Mouse (Mus musculus) kidney, embryonic 14.5 days (tissue): ENCODE results near the gene Ninj2. TPM values are rescaled to one million over a fixed set of nuclear protein-coding genes. Genes with fewer than 3 reads are reported as not detected.

Experiments
- ATAC-seq: fragments of 200-750 bp; cut with Nextera tagmentation; 2 replicates; pipeline ENCODE4 v1.8.0; 2017; ENCODE audit warnings: moderate number of reproducible peaks, mild to moderate bottlenecking, moderate TSS enrichment, moderate library complexity; ENCODE audit not compliant: low FRiP score, low TSS enrichment
- H3K27ac ChIP-seq: fragments of 300-500 bp; sonication (generic); 2 replicates; pipeline ENCODE4 v1.5.1; 2014; ENCODE audit warnings: low read depth, mild to moderate bottlenecking, low read length, moderate library complexity, mixed read lengths
- H3K27me3 ChIP-seq: fragments of 300-500 bp; sonication (generic); 2 replicates; pipeline ENCODE4 v1.6.1; 2014; ENCODE audit warnings: mild to moderate bottlenecking, low read length; ENCODE audit not compliant: control insufficient read depth, insufficient read depth
- H3K36me3 ChIP-seq: fragments of 300-500 bp; sonication (generic); 2 replicates; pipeline ENCODE4 v1.6.1; 2014; ENCODE audit warnings: low read length, mixed read lengths; ENCODE audit not compliant: control insufficient read depth, insufficient read depth
- H3K4me1 ChIP-seq: fragments of 300-500 bp; sonication (generic); 2 replicates; pipeline ENCODE4 v1.6.1; 2014; ENCODE audit warnings: low read length, mixed read lengths; ENCODE audit not compliant: control insufficient read depth, insufficient read depth
- H3K4me2 ChIP-seq: fragments of 300-500 bp; sonication (generic); replicated peaks from 2 replicates; pipeline ENCODE4 v1.6.1; 2014; ENCODE audit warnings: low read depth, mild to moderate bottlenecking, low read length
- H3K4me3 ChIP-seq: fragments of 300-500 bp; sonication (generic); 2 replicates; pipeline ENCODE4 v1.5.1; 2014; ENCODE audit warnings: mild to moderate bottlenecking, low read length
- H3K9ac ChIP-seq: fragments of 300-500 bp; sonication (generic); 2 replicates; pipeline ENCODE4 v1.6.1; 2014; ENCODE audit warnings: low read depth, mild to moderate bottlenecking, low read length, moderate library complexity
- H3K9me3 ChIP-seq: fragments of 300-500 bp; sonication (generic); 2 replicates; pipeline ENCODE4 v1.6.1; 2016; ENCODE audit warnings: low read length; ENCODE audit not compliant: control insufficient read depth
- WGBS: fragments of 180-500 bp; shearing (Covaris S2); extraction: QIAGEN DNeasy Blood & Tissue Kit; methylation state at CpG from one replicate; pipeline ENCODE4 v1.1.7; 2014; 5-methylcytosine and 5-hydroxymethylcytosine counted together
- polyA plus RNA-seq: library from polyadenylated mRNA; unstranded; fragments of >200 nt; fragmentation: Nextera tagmentation; extraction: Ambion mirVana; gene quantifications from 2 replicates; pipeline ENCODE4 v1.2.1, GENCODE M21; 2014

Gene Ninj2
- polyA plus RNA-seq, 1 experiment from 2014 or later: not detected

- Histone ChIP-seq H3K4me2 (no peak overlapping the region), H3K4me1 (0 out of 2 replicates have a peak, but pooled peaks cover 4% of the 10 kb centered on the region), H3K9ac (no peak overlapping the region), H3K27ac (no peak overlapping the region), H3K36me3 (no peaks in the 10 kb centered on the region), H3K9me3 (no peaks in the 10 kb centered on the region), H3K27me3 (no peaks in the 10 kb centered on the region), H3K4me3 (no peak overlapping the region)
- no peak for ATAC-seq
- WGBS: 38% methylated on average over 10 of the region's 10 CpGs
Observed at GRCm38 (mm10) chr6:120199638-120200394, 106.7 kb downstream of the Ninj2 start.

DNA sequence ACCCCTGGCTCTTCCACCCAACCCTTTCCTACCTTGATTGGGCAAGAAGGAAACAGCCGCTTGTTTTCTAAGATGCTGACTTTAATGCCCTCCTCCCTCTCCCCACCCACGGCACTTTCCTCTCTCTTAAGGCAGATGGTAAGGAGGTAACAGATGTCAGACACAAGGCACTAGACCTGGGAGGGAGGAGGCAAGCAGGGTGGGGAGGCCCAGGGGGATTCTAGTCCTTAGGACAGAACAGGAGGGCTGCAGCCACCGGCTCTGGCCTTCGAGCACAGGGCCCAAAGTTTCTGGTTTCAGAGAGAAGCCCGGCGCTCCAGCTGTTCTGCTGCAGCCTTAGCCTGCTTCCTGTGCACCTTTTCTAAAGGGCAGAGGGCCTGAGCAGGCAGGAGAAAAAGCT is 108.8 kb downstream of the Ninj2 start:
- 0 out of 2 replicates have a peak, but pooled peaks cover 4% of the 10 kb centered on the region for H3K4me1 ChIP-seq
- H3K27me3 ChIP-seq: no peaks in the 10 kb centered on the region
- H3K4me2 ChIP-seq: no peak overlapping the region
- H3K9ac ChIP-seq: no peak overlapping the region
- ATAC-seq: no peak
- H3K27ac ChIP-seq: no peak overlapping the region
- no peaks in the 10 kb centered on the region for H3K36me3 ChIP-seq
- no peak overlapping the region for H3K4me3 ChIP-seq
- no peaks in the 10 kb centered on the region for H3K9me3 ChIP-seq
- 22% methylated on average over 6 of the region's 6 CpGs for WGBS

GRCm38 (mm10) chr6:120202406-120202805 is 109.3 kb downstream of the Ninj2 start:
- no peak for ATAC-seq
- 57% methylated on average over 8 of the region's 8 CpGs for WGBS
- no peaks in the 10 kb centered on the region for H3K9me3 ChIP-seq
- H3K4me1 ChIP-seq: 0 out of 2 replicates have a peak, but pooled peaks cover 4% of the 10 kb centered on the region
- no peaks in the 10 kb centered on the region for H3K27me3 ChIP-seq
- no peaks in the 10 kb centered on the region for H3K36me3 ChIP-seq
- no peak overlapping the region for H3K4me3 ChIP-seq
- no peak overlapping the region for H3K9ac ChIP-seq
- no peak overlapping the region for H3K4me2 ChIP-seq
- H3K27ac ChIP-seq: no peak overlapping the region

GRCm38 (mm10) chr6:120206586-120206985 is 113.4 kb downstream of the Ninj2 start:
- no peaks in the 10 kb centered on the region for H3K9me3 ChIP-seq
- H3K9ac ChIP-seq: no peak overlapping the region
- 0 out of 2 replicates have a peak, but pooled peaks cover 4% of the 10 kb centered on the region for H3K4me1 ChIP-seq
- 86% methylated on average over 5 of the region's 5 CpGs for WGBS
- ATAC-seq: no peak
- H3K4me2 ChIP-seq: no peak overlapping the region
- no peak overlapping the region for H3K4me3 ChIP-seq
- H3K36me3 ChIP-seq: no peaks in the 10 kb centered on the region
- H3K27me3 ChIP-seq: no peaks in the 10 kb centered on the region
- no peak overlapping the region for H3K27ac ChIP-seq

- no peaks in the 10 kb centered on the region for H3K27me3 ChIP-seq
- H3K9ac ChIP-seq: no peak overlapping the region
- no peak overlapping the region for H3K4me2 ChIP-seq
- ATAC-seq: no peak
- H3K4me3 ChIP-seq: no peak overlapping the region
- H3K9me3 ChIP-seq: no peaks in the 10 kb centered on the region
- no peak overlapping the region for H3K27ac ChIP-seq
- H3K36me3 ChIP-seq: no peaks in the 10 kb centered on the region
- WGBS: 77% methylated on average over 6 of the region's 6 CpGs
- H3K4me1 ChIP-seq: no peaks in the 10 kb centered on the region
Observed at GRCm38 (mm10) chr6:120211536-120211935, 118.4 kb downstream of the Ninj2 start.

GRCm38 (mm10) chr6:120216702-120217101 is 123.6 kb downstream of the Ninj2 start:
- no peak overlapping the region for H3K27ac ChIP-seq
- no peaks in the 10 kb centered on the region for H3K27me3 ChIP-seq
- no peak overlapping the region for H3K4me3 ChIP-seq
- H3K4me1 ChIP-seq: no peaks in the 10 kb centered on the region
- no peaks in the 10 kb centered on the region for H3K36me3 ChIP-seq
- H3K9ac ChIP-seq: no peak overlapping the region
- ATAC-seq: no peak
- H3K4me2 ChIP-seq: no peak overlapping the region
- H3K9me3 ChIP-seq: no peaks in the 10 kb centered on the region
- whole genome bisulfite sequencing: 79% methylated on average over 1 of the region's 1 CpGs

GRCm38 (mm10) chr6:120219281-120219680 is 126.1 kb downstream of the Ninj2 start:
- no peak overlapping the region for H3K4me3 ChIP-seq
- no peak for ATAC-seq
- H3K9me3 ChIP-seq: no peaks in the 10 kb centered on the region
- H3K27me3 ChIP-seq: no peaks in the 10 kb centered on the region
- no peaks in the 10 kb centered on the region for H3K4me1 ChIP-seq
- WGBS: 79% methylated on average over 2 of the region's 2 CpGs
- no peak overlapping the region for H3K4me2 ChIP-seq
- no peak overlapping the region for H3K9ac ChIP-seq
- no peak overlapping the region for H3K27ac ChIP-seq
- H3K36me3 ChIP-seq: no peaks in the 10 kb centered on the region

DNA sequence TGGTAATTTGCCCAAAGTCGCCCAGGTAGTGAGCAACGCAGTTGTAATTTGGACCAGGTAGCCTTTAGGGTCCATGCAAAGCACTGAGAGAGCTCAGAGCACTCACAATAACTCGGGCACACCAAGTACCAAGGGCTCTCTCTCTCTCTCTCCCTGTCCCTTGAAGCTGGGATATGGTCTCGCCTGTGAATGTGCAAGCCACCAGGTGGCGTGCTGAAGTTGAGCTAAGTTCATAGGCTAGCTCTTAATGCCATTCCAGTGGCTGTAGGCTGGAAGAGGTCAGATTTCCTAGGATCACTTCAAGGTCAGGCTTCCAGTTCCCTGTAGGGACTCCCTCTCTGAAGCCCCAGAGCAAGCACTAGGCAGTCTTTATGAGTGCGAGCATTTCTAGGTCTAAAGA is 129.5 kb downstream of the Ninj2 start:
- Histone ChIP-seq H3K9me3 (no peaks in the 10 kb centered on the region), H3K27me3 (no peaks in the 10 kb centered on the region), H3K9ac (no peak overlapping the region), H3K4me3 (no peak overlapping the region), H3K36me3 (no peaks in the 10 kb centered on the region), H3K4me2 (no peak overlapping the region), H3K4me1 (peaks cover 4% of the 10 kb centered on the region; the same call in 1 of the 2 replicates), H3K27ac (no peak overlapping the region)
- 20% methylated on average over 6 of the region's 6 CpGs for WGBS
- peak; percentile 38; the same call in 1 of the 2 replicates for ATAC-seq

GRCm38 (mm10) chr6:120225355-120225754 is 132.2 kb downstream of the Ninj2 start:
- no peak overlapping the region for H3K4me2 ChIP-seq
- no peaks in the 10 kb centered on the region for H3K9me3 ChIP-seq
- peaks cover 4% of the 10 kb centered on the region; the same call in 1 of the 2 replicates for H3K4me1 ChIP-seq
- ATAC-seq: no peak
- H3K9ac ChIP-seq: no peak overlapping the region
- no peak overlapping the region for H3K27ac ChIP-seq
- H3K4me3 ChIP-seq: no peak overlapping the region
- H3K36me3 ChIP-seq: no peaks in the 10 kb centered on the region
- WGBS: 75% methylated on average over 6 of the region's 6 CpGs
- no peaks in the 10 kb centered on the region for H3K27me3 ChIP-seq
